Mouse (Mus musculus) ES-E14 (cell line): ENCODE measurements at regions not wholly inside any gene's neighbourhood (a gene's known extent, or its start where the extent isn't known, plus 50 kb on each side); places are given as distances from the start of the nearest gene placed in this dataset.

Experiments used
- CHD2 ChIP-seq: IDR thresholded peaks from 2 replicates; pipeline ENCODE4 v1.6.1; 2014; ENCODE audit warnings: mild to moderate bottlenecking, low read depth, low read length, inconsistent platforms
- HCFC1 ChIP-seq: IDR thresholded peaks from 2 replicates; pipeline ENCODE4 v1.6.1; 2012; ENCODE audit warnings: low read length, inconsistent platforms, borderline replicate concordance; ENCODE audit not compliant: insufficient read depth
- ZC3H11A ChIP-seq: IDR thresholded peaks from 2 replicates; pipeline ENCODE4 v1.6.1; 2012; ENCODE audit warnings: low read depth, mild to moderate bottlenecking, inconsistent platforms, low read length, borderline replicate concordance

- TF ChIP-seq HCFC1 = no peak
- TF ChIP-seq ZC3H11A = no peak
- no peak for TF ChIP-seq CHD2
Measured at GRCm38 (mm10) chr12:18387821-18388220, 126.5 kb upstream of the 5730507C01Rik start.
